Mouse (Mus musculus) liver, adult (tissue): Measurements from ENCODE around the gene Prdm15.
A peak's percentile ranks its signal among the peaks of the same experiment; 100 is the strongest.

ENCODE experiments used
- GATA4 ChIP-seq: IDR thresholded peaks from 2 replicates; pipeline ENCODE4 v1.6.1; 2014; ENCODE audit warnings: mild to moderate bottlenecking, low read length; ENCODE audit not compliant: insufficient replicate concordance

Gene Prdm15

GRCm38 (mm10) chr16:97851741-97852319 lies at the start of gene Prdm15:
TSS of gene Prdm15 (minus strand) at chr16:97851850.
- peak; percentile 28; the same call in 1 of the 2 replicates for TF ChIP-seq GATA4

GRCm38 (mm10) chr16:97897346-97898024 lies 45.8 kb upstream of the Prdm15 start:
- TF ChIP-seq GATA4 = peak; percentile 59; the same call in 1 of the 2 replicates

DNA sequence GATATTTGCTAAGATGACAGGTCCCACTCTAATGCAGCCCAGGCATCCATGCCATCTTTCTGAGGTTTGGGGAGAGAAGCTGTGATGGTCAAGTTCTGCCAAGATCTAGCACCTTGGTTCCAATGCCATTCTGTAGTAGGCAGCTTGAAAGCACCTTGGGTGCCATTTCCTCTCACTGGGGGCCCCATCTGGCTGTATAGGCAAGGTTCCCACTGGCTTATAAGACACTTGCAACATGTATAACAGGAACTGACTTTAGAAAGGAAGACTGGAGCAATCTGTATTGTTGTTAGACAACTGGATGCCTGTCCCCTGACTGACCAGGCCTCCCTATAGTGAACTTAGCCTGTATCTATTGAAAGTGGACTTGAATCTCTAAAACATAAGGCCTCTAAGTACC lies 36.1 kb upstream of the Prdm15 start:
- no peak for TF ChIP-seq GATA4

- TF ChIP-seq GATA4 = no peak
These were observed 32.0 kb upstream of the Prdm15 start for GRCm38 (mm10) chr16:97883696-97884095.

GRCm38 (mm10) chr16:97882891-97883290 lies 31.2 kb upstream of the Prdm15 start:
- no peak for TF ChIP-seq GATA4

GRCm38 (mm10) chr16:97879134-97879533 lies 27.5 kb upstream of the Prdm15 start:
- TF ChIP-seq GATA4 = no peak

GRCm38 (mm10) chr16:97877502-97877901 lies 25.9 kb upstream of the Prdm15 start:
- no peak for TF ChIP-seq GATA4

- TF ChIP-seq GATA4 = no peak
These were observed 23.5 kb upstream of the Prdm15 start for GRCm38 (mm10) chr16:97875101-97875500.

DNA sequence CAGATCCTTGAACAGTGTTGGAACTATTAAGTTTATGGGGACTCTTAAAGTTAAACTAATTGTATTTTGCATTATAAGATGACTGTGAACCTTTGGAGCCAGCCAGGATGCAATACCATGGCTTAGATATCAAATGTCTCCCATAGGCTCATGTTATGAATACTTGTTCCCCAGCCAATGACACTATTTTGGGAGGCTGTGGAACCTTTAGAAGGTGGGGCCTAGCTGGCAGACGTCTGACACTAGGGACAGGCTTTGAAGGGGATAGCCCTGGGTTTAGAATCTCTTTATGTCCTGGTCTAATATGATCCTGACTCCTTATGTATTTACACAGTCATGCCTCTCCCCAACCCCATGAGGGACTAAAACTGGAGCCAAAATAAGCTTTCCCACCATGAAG lies 22.7 kb upstream of the Prdm15 start:
- no peak for TF ChIP-seq GATA4

GRCm38 (mm10) chr16:97872657-97873056 lies 21.0 kb upstream of the Prdm15 start:
- TF ChIP-seq GATA4 = no peak

DNA sequence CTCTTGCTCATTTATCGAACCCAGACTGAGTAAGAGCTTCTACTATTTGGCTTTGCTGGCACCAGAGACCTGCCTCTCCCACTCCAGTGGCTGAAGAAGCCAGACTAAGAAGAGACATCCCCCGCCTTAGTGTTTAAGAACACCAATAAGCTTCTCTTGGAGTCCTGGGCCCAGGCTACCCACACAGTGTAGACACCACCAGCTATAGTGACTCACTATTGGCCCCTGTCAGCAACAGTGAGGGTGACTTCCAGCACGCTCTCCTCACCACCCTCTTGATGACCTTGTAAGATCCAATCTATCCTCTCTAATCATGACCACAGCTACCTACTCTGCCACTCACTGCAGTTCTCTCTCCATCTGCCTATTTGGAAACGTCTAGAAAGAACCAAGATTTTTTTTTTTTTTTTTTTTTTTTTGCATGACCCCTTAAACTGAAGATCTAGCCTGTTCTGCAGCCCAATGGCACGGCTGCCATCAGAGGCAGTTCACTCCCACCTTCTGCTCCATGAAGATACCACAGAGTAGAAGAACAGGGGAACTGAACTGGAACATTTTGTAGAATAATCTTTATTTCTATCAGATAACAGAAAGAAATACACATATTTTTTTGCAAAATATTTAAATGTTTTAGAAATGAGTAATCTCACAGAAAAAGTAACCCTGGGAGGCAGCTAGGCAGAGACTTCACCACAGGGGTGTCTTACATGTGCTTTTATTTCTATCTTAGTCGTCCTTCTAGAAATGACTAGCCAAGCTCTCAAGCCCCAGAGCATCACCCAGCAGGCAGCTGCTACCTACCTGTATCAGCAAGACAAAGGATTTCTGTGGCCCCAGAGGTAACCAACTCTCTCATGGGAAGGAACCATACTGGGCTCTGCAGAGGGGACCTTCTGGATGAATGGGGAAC lies 17.8 kb upstream of the Prdm15 start:
- no peak for TF ChIP-seq GATA4

- TF ChIP-seq GATA4 = no peak
These were observed 12.3 kb upstream of the Prdm15 start for GRCm38 (mm10) chr16:97863932-97864467.

- no peak for TF ChIP-seq GATA4
These were observed 4.4 kb upstream of the Prdm15 start for GRCm38 (mm10) chr16:97856050-97856449.

DNA sequence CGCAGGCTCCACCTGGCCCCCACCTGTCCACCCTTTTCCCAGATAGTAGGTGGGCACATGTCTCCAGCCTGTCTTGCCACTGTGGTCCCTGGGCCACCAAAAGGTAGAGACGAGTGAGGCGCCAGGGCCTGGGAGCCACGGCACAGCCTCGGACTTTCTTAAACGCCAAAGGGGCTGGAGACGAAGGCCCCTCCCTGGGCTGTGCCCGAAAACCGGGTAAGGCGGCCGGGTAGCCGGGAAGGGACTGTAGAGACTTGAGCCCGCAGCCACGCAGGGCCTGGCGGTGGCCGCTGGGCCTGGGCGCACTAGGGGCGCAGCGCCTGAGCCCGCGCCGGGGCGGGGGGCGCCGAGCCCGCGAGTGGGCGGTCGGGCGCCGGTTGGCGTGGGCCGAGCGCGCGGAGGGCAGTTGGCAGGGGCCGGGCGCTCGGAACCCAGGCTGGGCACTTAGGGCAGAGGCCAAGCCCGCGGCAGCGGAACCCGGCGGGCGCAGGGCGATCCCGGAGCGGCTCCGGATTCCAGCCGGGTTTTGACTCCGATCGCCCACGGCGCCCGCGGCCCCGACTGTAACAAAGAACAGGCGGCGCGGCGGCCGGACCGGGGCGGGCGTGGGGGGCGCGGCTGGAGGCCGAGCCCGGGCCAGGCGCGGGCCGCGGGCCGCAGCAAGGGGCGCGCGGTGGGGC lies 449 bp downstream of the Prdm15 start:
- no peak for TF ChIP-seq GATA4

- no peak for TF ChIP-seq GATA4
These were observed 986 bp downstream of the Prdm15 start for GRCm38 (mm10) chr16:97850667-97851060.
